23 mouse cellular contexts compared by ENCODE assay signal in the genomic region with DNA sequence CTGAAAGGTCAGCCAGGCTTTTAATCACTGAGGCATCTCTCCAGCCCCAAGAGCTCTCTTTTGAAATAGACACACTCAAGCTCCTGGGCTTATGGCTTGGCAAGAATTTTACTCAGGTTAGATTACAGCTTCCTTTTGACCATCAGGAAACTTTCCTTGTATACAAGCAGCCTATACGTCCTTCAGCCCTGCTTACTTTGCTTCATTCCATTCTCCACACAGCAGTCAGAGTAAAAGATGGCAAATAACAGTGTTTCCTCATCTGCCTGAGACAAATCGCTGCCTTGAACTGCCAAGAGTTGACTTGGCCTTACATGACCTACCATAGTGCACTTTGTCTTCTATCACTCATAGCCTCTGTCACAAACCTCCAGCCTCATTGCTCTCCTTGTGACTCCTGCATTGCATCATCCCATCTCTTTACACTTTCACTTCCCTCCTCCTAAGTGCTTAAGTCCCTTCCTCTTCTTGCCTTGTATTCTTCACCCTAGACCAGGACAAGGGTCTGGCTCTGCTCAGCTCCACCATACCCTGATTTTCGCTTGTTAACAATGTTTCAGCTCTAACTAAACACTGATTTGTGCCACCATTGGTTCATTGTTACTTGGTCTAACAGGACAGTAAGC.
A peak's percentile ranks its signal among the peaks of the same experiment; 100 is the strongest.
DNase-seq lines count a peak whose midpoint lies in the region; ATAC-seq and TF ChIP-seq lines count a peak whose summit lies in the region.
"Had no signal": no experiment of that assay in that cellular context is flagged by ENCODE, and none has a peak within 500 bp of the region (broad histone marks: within the 10 kb centered on the region; RNA-seq: fewer than 3 reads in every experiment).

No protein-coding gene starts in this region.

- no peak overlapping the region for H3K9ac ChIP-seq in lung, postnatal 0 days (replicated peaks; ENCODE audit: low read depth)
- H3K9ac ChIP-seq: heart, embryonic 13.5 days; hindbrain, embryonic 12.5 days; limb, embryonic 13.5 days; liver, embryonic 15.5 days had no signal

- H3K4me1 ChIP-seq in lung, postnatal 0 days (ENCODE audit: insufficient read depth, low read depth, low read length): no peaks in the 10 kb centered on the region
- no peaks in the 10 kb centered on the region for H3K4me1 ChIP-seq in lung, adult 2 months (ENCODE audit: control insufficient read depth, insufficient read depth, low read length)
- peaks cover 7% of the 10 kb centered on the region for H3K4me1 ChIP-seq in bone marrow macrophage, adult 2 months (ENCODE audit: control insufficient read depth, insufficient read depth, low read length)
- H3K4me1 ChIP-seq in hindbrain, embryonic 10.5 days (replicated peaks): peaks cover 12% of the 10 kb centered on the region; the same call in 1 of the 2 replicates
- H3K4me1 ChIP-seq: heart, embryonic 13.5 days; hindbrain, embryonic 12.5 days; limb, embryonic 13.5 days; liver, embryonic 15.5 days had no signal

- DNase-seq in adrenal gland, postnatal 36 days: peak; percentile 5 to 10
- no peak for DNase-seq in adrenal gland, postnatal 14 days
- DNase-seq in lung, postnatal 0 days (ENCODE audit: low spot score): peak; percentile 11
- DNase-seq in lung, adult 2 months: no peak
- DNase-seq in A20 (ENCODE audit: low read depth, low spot score): peak; percentile 1
- DNase-seq in hindbrain, embryonic 10.5 days (ENCODE audit: low spot score): no peak
- DNase-seq: B cell, adult 2 months; cerebellum, adult 9-10 months; gastrocnemius, postnatal 25 days; heart, adult 2 months; heart, postnatal 14 days; kidney, postnatal 25 days; lung, postnatal 4 days; midbrain, embryonic 14.5 days; thymus, adult 18-20 months; thymus, postnatal 36 days had no signal

- no peaks in the 10 kb centered on the region for H3K9me3 ChIP-seq in lung, postnatal 0 days (ENCODE audit: low read length)
- no peaks in the 10 kb centered on the region for H3K9me3 ChIP-seq in hindbrain, embryonic 10.5 days
- H3K9me3 ChIP-seq: heart, embryonic 13.5 days; hindbrain, embryonic 12.5 days; limb, embryonic 13.5 days; liver, embryonic 15.5 days had no signal

- H3K27ac ChIP-seq in lung, postnatal 0 days (ENCODE audit: low read length): no peak overlapping the region
- peak overlapping the region; percentile 40 for H3K27ac ChIP-seq in bone marrow macrophage, adult 2 months (ENCODE audit: insufficient read depth, low read depth, low read length)
- no peak overlapping the region for H3K27ac ChIP-seq in hindbrain, embryonic 10.5 days
- H3K27ac ChIP-seq: heart, adult 2 months; heart, embryonic 13.5 days; hindbrain, embryonic 12.5 days; limb, embryonic 13.5 days; liver, embryonic 15.5 days had no signal

- no peaks in the 10 kb centered on the region for H3K36me3 ChIP-seq in lung, postnatal 0 days (ENCODE audit: insufficient read depth, low read length)
- no peaks in the 10 kb centered on the region for H3K36me3 ChIP-seq in hindbrain, embryonic 10.5 days
- H3K36me3 ChIP-seq: heart, embryonic 13.5 days; hindbrain, embryonic 12.5 days; limb, embryonic 13.5 days; liver, embryonic 15.5 days had no signal

- no peak overlapping the region for H3K4me2 ChIP-seq in lung, postnatal 0 days (replicated peaks; ENCODE audit: low read depth, low read length)
- H3K4me2 ChIP-seq: heart, embryonic 13.5 days; hindbrain, embryonic 12.5 days; limb, embryonic 13.5 days; liver, embryonic 15.5 days had no signal

- no peak for TF ChIP-seq EP300 in lung, postnatal 0 days (IDR thresholded peaks at IDR 0.05)

- H3K4me3 ChIP-seq in lung, postnatal 0 days (ENCODE audit: low read depth, low read length): no peak overlapping the region
- no peak overlapping the region for H3K4me3 ChIP-seq in lung, adult 2 months (replicated peaks; ENCODE audit: extremely low read depth, low read depth, low read length)
- H3K4me3 ChIP-seq in bone marrow macrophage, adult 2 months (ENCODE audit: insufficient read depth, low read length): no peak overlapping the region
- H3K4me3 ChIP-seq in hindbrain, embryonic 10.5 days: no peak overlapping the region
- H3K4me3 ChIP-seq: heart, adult 2 months; heart, embryonic 13.5 days; hindbrain, embryonic 12.5 days; limb, embryonic 13.5 days; liver, embryonic 15.5 days had no signal

- 65% methylated on average over 3 of the region's 3 CpGs for WGBS in lung, postnatal 0 days
- WGBS in lung, adult 2 months: 52% methylated on average over 3 of the region's 3 CpGs
- WGBS in hindbrain, embryonic 10.5 days: 74% methylated on average over 3 of the region's 3 CpGs

- no peak for TF ChIP-seq CTCF in lung, postnatal 0 days (IDR thresholded peaks at IDR 0.05)
- no peak for TF ChIP-seq CTCF in lung, adult 2 months (IDR thresholded peaks at IDR 0.05; ENCODE audit: insufficient read depth, low read length)
- TF ChIP-seq CTCF in bone marrow macrophage, adult 2 months (IDR thresholded peaks at IDR 0.05; ENCODE audit: low read depth, low read length): no peak

- no peak for ATAC-seq in lung, postnatal 0 days
- no peak for ATAC-seq in activated CD4-positive, CD25-positive, alpha-beta regulatory T cell, adult 4 months
- ATAC-seq: intestine, postnatal 0 days had no signal

- TF ChIP-seq POLR2A in lung, adult 2 months (IDR thresholded peaks at IDR 0.05; ENCODE audit: borderline replicate concordance, extremely low read depth, low read depth, low read length): no peak
- no peak for TF ChIP-seq POLR2A in bone marrow macrophage, adult 2 months (IDR thresholded peaks at IDR 0.05; ENCODE audit: borderline replicate concordance, low read depth, low read length)

- H3K27me3 ChIP-seq in lung, postnatal 0 days (replicated peaks; ENCODE audit: insufficient read depth, low read length): no peaks in the 10 kb centered on the region
- peaks cover 19% of the 10 kb centered on the region for H3K27me3 ChIP-seq in hindbrain, embryonic 10.5 days (ENCODE audit: insufficient read depth, poor library complexity, severe bottlenecking)
- H3K27me3 ChIP-seq: heart, embryonic 13.5 days; hindbrain, embryonic 12.5 days; limb, embryonic 13.5 days; liver, embryonic 15.5 days had no signal

Comparison
In these comparisons a context has a peak if more than half of its experiments do, and no peak if none do; other contexts are left out.
1. DNase-seq: peak in adrenal gland, postnatal 36 days (2 of 2), lung, postnatal 0 days (single experiment) and A20 (single experiment); none in adrenal gland, postnatal 14 days (single experiment), lung, adult 2 months (single experiment) and hindbrain, embryonic 10.5 days (single experiment).